Mouse (Mus musculus) midbrain, postnatal 0 days (tissue): ENCODE data around the gene Tiam1. TPM values are rescaled to one million over a fixed set of nuclear protein-coding genes. Genes with fewer than 3 reads are reported as not detected.

ENCODE experiments used
- ATAC-seq: fragments of 200-750 bp; cut with Nextera tagmentation; 2 replicates; pipeline ENCODE4 v1.8.0; 2017; ENCODE audit warnings: moderate number of reproducible peaks, mild to moderate bottlenecking, moderate TSS enrichment, moderate library complexity; ENCODE audit not compliant: low FRiP score
- DNase-seq: peaks from one replicate; pipeline ENCODE4 v3.0.0-alpha.2; 2015; ENCODE audit warnings: low spot score
- H3K27ac ChIP-seq: fragments of 300-500 bp; sonication (generic); 2 replicates; pipeline ENCODE4 v1.5.1; 2014; ENCODE audit warnings: low read depth, mild to moderate bottlenecking, low read length, mixed read lengths
- H3K27me3 ChIP-seq: fragments of 300-500 bp; sonication (generic); 2 replicates; pipeline ENCODE4 v1.6.1; 2014; ENCODE audit warnings: low read length, control low read depth, mixed read lengths; ENCODE audit not compliant: insufficient read depth
- H3K36me3 ChIP-seq: fragments of 300-500 bp; sonication (generic); 2 replicates; pipeline ENCODE4 v1.6.1; 2014; ENCODE audit warnings: low read length, control low read depth, mixed read lengths; ENCODE audit not compliant: insufficient read depth
- H3K4me1 ChIP-seq: fragments of 300-500 bp; sonication (generic); 2 replicates; pipeline ENCODE4 v1.6.1; 2014; ENCODE audit warnings: mild to moderate bottlenecking, control low read depth, antibody characterized with exemption, low read length, mixed read lengths; ENCODE audit not compliant: insufficient read depth
- H3K4me2 ChIP-seq: fragments of 300-500 bp; sonication (generic); 2 replicates; pipeline ENCODE4 v1.6.1; 2014; ENCODE audit warnings: low read depth, mild to moderate bottlenecking, low read length, mixed read lengths; ENCODE audit not compliant: poor library complexity, severe bottlenecking
- H3K4me3 ChIP-seq: fragments of 300-500 bp; sonication (generic); 2 replicates; pipeline ENCODE4 v1.5.1; 2014; ENCODE audit warnings: low read depth, mild to moderate bottlenecking, low read length, moderate library complexity
- H3K9ac ChIP-seq: fragments of 300-500 bp; sonication (generic); replicated peaks from 2 replicates; pipeline ENCODE4 v1.6.1; 2014; ENCODE audit warnings: mild to moderate bottlenecking, low read length, moderate library complexity, mixed read lengths; ENCODE audit not compliant: poor library complexity, severe bottlenecking
- H3K9me3 ChIP-seq: fragments of 300-500 bp; sonication (generic); 2 replicates; pipeline ENCODE4 v1.6.1; 2016; ENCODE audit warnings: low read length, control low read depth
- CTCF ChIP-seq: IDR thresholded peaks from 2 replicates; pipeline ENCODE4 v1.5.1; 2016; ENCODE audit warnings: antibody characterized with exemption, mild to moderate bottlenecking
- WGBS: fragments of 180-500 bp; shearing (Covaris S2); extraction: QIAGEN DNeasy Blood & Tissue Kit; methylation state at CpG from one replicate; pipeline ENCODE4 v1.1.7; 2014; 5-methylcytosine and 5-hydroxymethylcytosine counted together
- polyA plus RNA-seq: library from polyadenylated mRNA; unstranded; fragments of >200 nt; fragmentation: Nextera tagmentation; extraction: Ambion mirVana; gene quantifications from 2 replicates; pipeline ENCODE4 v1.2.1, GENCODE M21; 2015
- total RNA-seq: library from RNA; depleted of rRNA; stranded (reverse); fragments of >200 nt; gene quantifications from 2 replicates; pipeline ENCODE4 v1.2.3, GENCODE M21; 2014

Gene Tiam1
- total and polyA plus RNA-seq, 2 experiments from 2014 or later = 17.6 to 26.9 TPM

GRCm38 (mm10) chr16:90116637-90117182 lies 26.9 kb downstream of the Tiam1 start:
- Histone ChIP-seq H3K9ac (no peak overlapping the region), H3K4me2 (no peak overlapping the region), H3K9me3 (no peaks in the 10 kb centered on the region), H3K4me1 (no peaks in the 10 kb centered on the region), H3K27ac (no peak overlapping the region), H3K4me3 (no peak overlapping the region), H3K27me3 (no peaks in the 10 kb centered on the region), H3K36me3 (no peaks in the 10 kb centered on the region)
- DNase-seq (no peak), ATAC-seq (no peak)
- no peak for TF ChIP-seq CTCF
- 93% methylated on average over 13 of the region's 13 CpGs for WGBS

GRCm38 (mm10) chr16:90112577-90113155 lies 30.9 kb downstream of the Tiam1 start:
- ATAC-seq = no peak
- Histone ChIP-seq H3K4me1 (no peaks in the 10 kb centered on the region), H3K36me3 (no peaks in the 10 kb centered on the region), H3K4me3 (no peak overlapping the region), H3K27me3 (no peaks in the 10 kb centered on the region), H3K27ac (no peak overlapping the region), H3K9me3 (no peaks in the 10 kb centered on the region), H3K9ac (no peak overlapping the region), H3K4me2 (no peak overlapping the region)
- TF ChIP-seq CTCF = no peak
- 89% methylated on average over 11 of the region's 11 CpGs for WGBS
- DNase-seq = no peak

- TF ChIP-seq CTCF = no peak
- no peaks in the 10 kb centered on the region for H3K9me3 ChIP-seq
- H3K4me1 ChIP-seq = no peaks in the 10 kb centered on the region
- H3K9ac ChIP-seq = no peak overlapping the region
- no peak overlapping the region for H3K27ac ChIP-seq
- no peaks in the 10 kb centered on the region for H3K27me3 ChIP-seq
- no peak overlapping the region for H3K4me3 ChIP-seq
- ATAC-seq = no peak
- no peak for DNase-seq
- H3K4me2 ChIP-seq = no peak overlapping the region
- WGBS = 78% methylated on average over 3 of the region's 3 CpGs
- H3K36me3 ChIP-seq = no peaks in the 10 kb centered on the region
Measured at GRCm38 (mm10) chr16:90109500-90109899, 34.1 kb downstream of the Tiam1 start.

GRCm38 (mm10) chr16:90104714-90105459 lies 38.7 kb downstream of the Tiam1 start:
- no peaks in the 10 kb centered on the region for H3K4me1 ChIP-seq
- no peak overlapping the region for H3K9ac ChIP-seq
- H3K9me3 ChIP-seq = no peaks in the 10 kb centered on the region
- no peak for ATAC-seq
- H3K4me2 ChIP-seq = no peak overlapping the region
- H3K36me3 ChIP-seq = no peaks in the 10 kb centered on the region
- no peak overlapping the region for H3K27ac ChIP-seq
- DNase-seq = no peak
- no peaks in the 10 kb centered on the region for H3K27me3 ChIP-seq
- no peak overlapping the region for H3K4me3 ChIP-seq
- 76% methylated on average over 14 of the region's 15 CpGs for WGBS
- no peak for TF ChIP-seq CTCF

- TF ChIP-seq CTCF = no peak
- no peak for ATAC-seq
Measured at GRCm38 (mm10) chr16:90103726-90104125, 39.8 kb downstream of the Tiam1 start.

GRCm38 (mm10) chr16:90102596-90102995 lies 41.0 kb downstream of the Tiam1 start:
- no peak overlapping the region for H3K4me3 ChIP-seq
- no peaks in the 10 kb centered on the region for H3K9me3 ChIP-seq
- no peaks in the 10 kb centered on the region for H3K4me1 ChIP-seq
- DNase-seq = no peak
- no peak for TF ChIP-seq CTCF
- H3K9ac ChIP-seq = no peak overlapping the region
- H3K27ac ChIP-seq = no peak overlapping the region
- 87% methylated on average over 7 of the region's 7 CpGs for WGBS
- H3K36me3 ChIP-seq = no peaks in the 10 kb centered on the region
- no peak overlapping the region for H3K4me2 ChIP-seq
- no peak for ATAC-seq
- H3K27me3 ChIP-seq = no peaks in the 10 kb centered on the region

More at GRCm38 (mm10) chr16:90103726-90104125, 39.8 kb downstream of the Tiam1 start:
- 80% methylated on average over 2 of the region's 2 CpGs for WGBS
- Histone ChIP-seq H3K27me3 (no peaks in the 10 kb centered on the region), H3K4me2 (no peak overlapping the region), H3K4me3 (no peak overlapping the region), H3K36me3 (no peaks in the 10 kb centered on the region), H3K4me1 (no peaks in the 10 kb centered on the region), H3K9me3 (no peaks in the 10 kb centered on the region), H3K27ac (no peak overlapping the region), H3K9ac (no peak overlapping the region)
- no peak for DNase-seq
